Mouse (Mus musculus) small intestine, adult 2 months (tissue): ENCODE results near the gene Rufy1. TPM values are rescaled to one million over a fixed set of nuclear protein-coding genes. Genes with fewer than 3 reads are reported as not detected.

Experiments used
- H3K27ac ChIP-seq: fragments of 200-500 bp; 2 replicates; pipeline ENCODE4 v1.5.1; 2012; ENCODE audit warnings: low read depth, low read length, control low read depth, inconsistent platforms; ENCODE audit not compliant: insufficient read depth
- H3K27me3 ChIP-seq: fragments of 200-500 bp; 2 replicates; pipeline ENCODE4 v1.6.1; 2012; ENCODE audit warnings: mild to moderate bottlenecking, moderate library complexity, low read length, inconsistent platforms; ENCODE audit not compliant: control insufficient read depth, insufficient read depth
- H3K36me3 ChIP-seq: fragments of 200-500 bp; 2 replicates; pipeline ENCODE4 v1.6.1; 2012; ENCODE audit warnings: mild to moderate bottlenecking, low read length, control low read depth, inconsistent platforms; ENCODE audit not compliant: control insufficient read depth, insufficient read depth
- H3K4me1 ChIP-seq: fragments of 200-500 bp; 2 replicates; pipeline ENCODE4 v1.6.1; 2012; ENCODE audit warnings: low read length, inconsistent platforms, mixed read lengths; ENCODE audit not compliant: control insufficient read depth, insufficient read depth, insufficient read length
- H3K4me3 ChIP-seq: fragments of 200-500 bp; 2 replicates; pipeline ENCODE4 v1.5.1; 2012; ENCODE audit warnings: low read depth, mild to moderate bottlenecking, control low read depth, inconsistent platforms, low read length, moderate library complexity
- CTCF ChIP-seq: fragments of 200-500 bp; IDR thresholded peaks from 2 replicates; pipeline ENCODE4 v1.5.1; 2012; ENCODE audit warnings: low read depth, mild to moderate bottlenecking, control low read depth, inconsistent platforms, low read length, moderate library complexity, mixed read lengths; ENCODE audit not compliant: insufficient replicate concordance, insufficient read length; ENCODE audit errors: extremely low read depth
- POLR2A ChIP-seq: fragments of 200-500 bp; IDR thresholded peaks from 2 replicates; pipeline ENCODE4 v1.6.1; 2012; ENCODE audit warnings: low read depth, mild to moderate bottlenecking, control low read depth, inconsistent platforms, low read length, moderate library complexity
- WGBS: fragments of 180-500 bp; shearing (Covaris S2); methylation state at CpG from one replicate; pipeline ENCODE4 v1.1.7; 2018; 5-methylcytosine and 5-hydroxymethylcytosine counted together
- polyA plus RNA-seq: library from polyadenylated mRNA; depleted of rRNA; stranded (reverse); fragments of >200 nt; gene quantifications from 2 replicates; pipeline ENCODE4 v1.2.3, GENCODE M21; 2012

Rufy1 gene
- polyA plus RNA-seq, 1 experiment, result 15.8 TPM

DNA sequence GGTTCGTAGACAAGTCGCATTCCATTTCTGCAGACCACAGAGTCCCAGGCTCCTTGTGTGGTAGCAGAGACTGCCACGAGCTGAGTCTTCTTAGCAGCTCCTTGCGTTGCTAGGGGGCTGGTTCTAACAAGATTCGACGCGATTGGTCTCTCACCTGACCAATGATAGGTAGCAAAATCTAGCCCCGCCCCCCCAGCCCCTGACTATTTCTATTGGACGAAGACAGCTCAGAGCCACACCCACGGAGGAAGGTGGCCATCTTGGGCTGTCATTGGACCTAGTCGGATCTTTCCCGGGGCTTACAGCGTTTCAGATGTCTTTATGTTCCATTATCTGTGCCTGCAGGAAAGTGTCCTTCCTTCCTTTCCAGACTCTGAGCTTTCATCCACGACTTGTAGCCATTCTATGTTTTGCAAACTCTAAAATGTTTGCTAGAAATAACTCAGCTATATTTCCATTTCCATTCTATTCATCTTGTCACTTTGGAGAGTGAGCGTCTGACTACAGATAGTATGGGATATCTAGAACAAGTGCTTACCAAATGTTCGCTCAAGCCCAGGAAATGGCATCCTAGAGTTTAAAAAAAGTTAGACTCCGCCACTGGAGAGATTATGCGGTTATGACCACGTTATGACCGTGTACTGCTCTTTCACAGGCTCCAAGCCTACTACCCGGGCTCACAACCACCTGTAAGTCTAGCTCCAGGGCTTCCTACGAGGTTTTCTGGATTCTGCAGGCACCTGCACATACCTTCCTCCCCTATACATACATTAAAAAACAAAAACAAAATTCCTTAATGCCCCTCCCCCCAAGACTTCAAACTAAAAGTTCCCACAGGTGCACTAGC lies 8.8 kb downstream of the Rufy1 start:
- no peak for TF ChIP-seq CTCF
- no peak for TF ChIP-seq POLR2A
- H3K4me1 ChIP-seq, result peaks cover 4% of the 10 kb centered on the region
- peaks cover 12% of the 10 kb centered on the region for H3K36me3 ChIP-seq
- H3K27ac ChIP-seq, result no peak overlapping the region
- 36% methylated on average over 22 of the region's 22 CpGs for WGBS
- no peaks in the 10 kb centered on the region for H3K27me3 ChIP-seq
- H3K4me3 ChIP-seq, result peak overlapping the region; percentile 41

- peak overlapping the region; percentile 41 for H3K4me3 ChIP-seq
- 76% methylated on average over 5 of the region's 5 CpGs for WGBS
- no peaks in the 10 kb centered on the region for H3K27me3 ChIP-seq
- H3K4me1 ChIP-seq, result peaks cover 4% of the 10 kb centered on the region
- H3K27ac ChIP-seq, result no peak overlapping the region
- peaks cover 19% of the 10 kb centered on the region for H3K36me3 ChIP-seq
- TF ChIP-seq CTCF, result no peak
- no peak for TF ChIP-seq POLR2A
Observed at GRCm38 (mm10) chr11:50421461-50421860, 9.5 kb downstream of the Rufy1 start.

GRCm38 (mm10) chr11:50417856-50418255 lies 13.1 kb downstream of the Rufy1 start:
- Histone ChIP-seq H3K27ac (no peak overlapping the region), H3K36me3 (peaks cover 36% of the 10 kb centered on the region), H3K27me3 (no peaks in the 10 kb centered on the region), H3K4me1 (peaks cover 6% of the 10 kb centered on the region), H3K4me3 (no peak overlapping the region)
- TF ChIP-seq POLR2A (no peak), CTCF (no peak)
- 76% methylated on average over 2 of the region's 2 CpGs for WGBS

DNA sequence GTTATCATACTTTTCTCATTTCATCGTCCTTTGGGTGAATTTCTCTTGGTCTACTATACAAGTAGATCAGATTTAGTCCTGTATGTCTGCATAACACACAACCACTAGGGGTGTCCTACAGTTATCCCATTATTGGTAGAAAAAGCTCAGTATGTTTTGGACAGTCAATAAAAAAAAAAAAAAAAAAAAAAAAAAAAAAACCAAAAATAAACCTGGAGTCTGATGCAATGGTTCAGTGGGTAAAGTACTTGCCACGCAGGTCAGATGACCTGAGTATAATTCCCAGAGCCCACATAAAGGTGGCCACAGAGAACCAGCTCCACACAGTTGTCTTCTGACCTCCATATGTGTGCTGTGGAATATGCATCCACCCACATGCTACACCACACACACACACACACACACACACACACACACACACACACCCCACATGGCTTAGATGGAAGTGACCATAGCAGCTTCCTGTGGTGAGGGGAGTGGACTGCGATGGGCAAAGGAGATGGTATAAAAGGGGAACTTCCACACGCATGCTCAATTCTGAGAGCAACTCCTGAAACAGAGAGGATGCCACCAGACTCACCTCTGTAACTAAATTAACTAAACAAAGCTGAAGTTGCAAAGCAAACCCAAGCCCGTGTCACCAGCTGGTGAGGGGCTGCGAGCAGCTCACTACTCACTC lies 15.2 kb downstream of the Rufy1 start:
- Histone ChIP-seq H3K36me3 (peaks cover 40% of the 10 kb centered on the region), H3K4me1 (0 out of 2 replicates have a peak, but pooled peaks cover 1% of the 10 kb centered on the region), H3K27ac (no peak overlapping the region), H3K27me3 (no peaks in the 10 kb centered on the region), H3K4me3 (no peak overlapping the region)
- WGBS, result 89% methylated on average over 6 of the region's 6 CpGs
- no peak for TF ChIP-seq CTCF
- TF ChIP-seq POLR2A, result no peak

- TF ChIP-seq POLR2A (no peak), CTCF (no peak)
- H3K27ac ChIP-seq, result no peak overlapping the region
- WGBS, result 71% methylated on average over 6 of the region's 6 CpGs
- no peak overlapping the region for H3K4me3 ChIP-seq
- H3K27me3 ChIP-seq, result no peaks in the 10 kb centered on the region
- no peaks in the 10 kb centered on the region for H3K4me1 ChIP-seq
- peaks cover 42% of the 10 kb centered on the region for H3K36me3 ChIP-seq
Observed at GRCm38 (mm10) chr11:50407235-50407634, 23.7 kb downstream of the Rufy1 start.

GRCm38 (mm10) chr11:50403367-50404014 lies 27.4 kb downstream of the Rufy1 start:
- peaks cover 55% of the 10 kb centered on the region for H3K36me3 ChIP-seq
- 74% methylated on average over 10 of the region's 10 CpGs for WGBS
- H3K27ac ChIP-seq, result no peak overlapping the region
- no peaks in the 10 kb centered on the region for H3K27me3 ChIP-seq
- H3K4me1 ChIP-seq, result no peaks in the 10 kb centered on the region
- H3K4me3 ChIP-seq, result no peak overlapping the region
- TF ChIP-seq POLR2A (no peak), CTCF (no peak)

GRCm38 (mm10) chr11:50402481-50402880 lies 28.4 kb downstream of the Rufy1 start:
- Histone ChIP-seq H3K4me3 (no peak overlapping the region), H3K27me3 (no peaks in the 10 kb centered on the region), H3K4me1 (no peaks in the 10 kb centered on the region), H3K27ac (no peak overlapping the region), H3K36me3 (peaks cover 56% of the 10 kb centered on the region)
- 97% methylated on average over 3 of the region's 3 CpGs for WGBS
- TF ChIP-seq POLR2A, result no peak
